Mouse (Mus musculus): Measurements from ENCODE around the gene 1700025C18Rik. TPM values are rescaled to one million over a fixed set of nuclear protein-coding genes. Genes with fewer than 3 reads are reported as not detected.

The 1700025C18Rik gene
- total and polyA plus RNA-seq, 3 experiments = not detected

GRCm38 (mm10) chr2:165089470-165089869 lies 1.1 kb downstream of the 1700025C18Rik start:
- Histone ChIP-seq H3K9ac (ENCODE audit: low read depth, low read length) (no peak overlapping the region), H3K79me2 (replicated peaks; ENCODE audit: control insufficient read depth, insufficient read depth, low read length) (no peaks in the 10 kb centered on the region), H3K27me3 (ENCODE audit: control insufficient read depth, insufficient read depth, low read length) (peaks cover 4% of the 10 kb centered on the region; the same call in 1 of the 2 replicates), H3K4me3 (no peak overlapping the region), H3K27ac (no peak overlapping the region), H3K4me1 (ENCODE audit: control insufficient read depth, insufficient read depth, low read length) (no peaks in the 10 kb centered on the region), H3K36me3 (ENCODE audit: control insufficient read depth, insufficient read depth, low read length) (no peaks in the 10 kb centered on the region)
- intact Hi-C loops (cut with DNase I) = no loop called here
- WGBS = 16% methylated on average over 14 of the region's 14 CpGs
- TF ChIP-seq CTCF (IDR thresholded peaks at IDR 0.05) (no peak), POLR2A (IDR thresholded peaks at IDR 0.05; ENCODE audit: insufficient read depth, low read depth, low read length) (no peak), EP300 (IDR thresholded peaks at IDR 0.05; ENCODE audit: insufficient read depth, low read depth, low read length) (no peak)
- no peak for DNase-seq

- WGBS = 80% methylated on average over 4 of the region's 4 CpGs
- Histone ChIP-seq H3K4me3 (no peak overlapping the region), H3K79me2 (replicated peaks; ENCODE audit: control insufficient read depth, insufficient read depth, low read length) (no peaks in the 10 kb centered on the region), H3K27me3 (ENCODE audit: control insufficient read depth, insufficient read depth, low read length) (peaks cover 4% of the 10 kb centered on the region; the same call in 1 of the 2 replicates), H3K9ac (ENCODE audit: low read depth, low read length) (no peak overlapping the region), H3K36me3 (ENCODE audit: control insufficient read depth, insufficient read depth, low read length) (no peaks in the 10 kb centered on the region), H3K27ac (no peak overlapping the region), H3K4me1 (ENCODE audit: control insufficient read depth, insufficient read depth, low read length) (no peaks in the 10 kb centered on the region)
- DNase-seq = no peak
- TF ChIP-seq EP300 (IDR thresholded peaks at IDR 0.05; ENCODE audit: insufficient read depth, low read depth, low read length) (no peak), CTCF (IDR thresholded peaks at IDR 0.05) (no peak), POLR2A (IDR thresholded peaks at IDR 0.05; ENCODE audit: insufficient read depth, low read depth, low read length) (no peak)
- intact Hi-C loops (cut with DNase I) = no loop called here
Measured at GRCm38 (mm10) chr2:165086634-165087033, 3.9 kb downstream of the 1700025C18Rik start.

DNA sequence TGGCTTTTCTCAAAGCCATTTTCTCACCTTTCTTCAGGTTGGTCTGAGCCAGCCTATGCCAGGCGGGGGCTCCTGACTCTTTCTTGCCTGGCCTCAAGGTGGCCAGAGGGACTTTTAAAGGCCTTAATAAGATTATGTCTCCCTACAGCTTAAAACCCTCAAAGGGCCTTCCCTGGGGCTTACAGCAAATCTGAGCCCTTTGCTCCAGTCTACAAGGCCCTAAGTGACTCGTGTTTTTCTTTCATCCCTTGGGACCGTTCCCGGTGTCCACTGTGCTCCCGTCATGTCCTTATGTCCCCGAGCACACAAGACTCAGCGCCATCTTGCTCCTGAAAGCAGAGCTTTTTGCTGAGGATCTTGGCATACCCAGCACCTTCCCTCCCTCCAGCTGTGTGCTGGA lies 9.3 kb downstream of the 1700025C18Rik start:
- Histone ChIP-seq H3K4me3 (no peak overlapping the region), H3K9ac (ENCODE audit: low read depth, low read length) (no peak overlapping the region), H3K4me1 (ENCODE audit: control insufficient read depth, insufficient read depth, low read length) (no peaks in the 10 kb centered on the region), H3K27ac (no peak overlapping the region), H3K27me3 (ENCODE audit: control insufficient read depth, insufficient read depth, low read length) (peaks cover 5% of the 10 kb centered on the region), H3K79me2 (replicated peaks; ENCODE audit: control insufficient read depth, insufficient read depth, low read length) (no peaks in the 10 kb centered on the region), H3K36me3 (ENCODE audit: control insufficient read depth, insufficient read depth, low read length) (no peaks in the 10 kb centered on the region)
- intact Hi-C loops (cut with DNase I) = no loop called here
- no peak for TF ChIP-seq POLR2A (IDR thresholded peaks at IDR 0.05; ENCODE audit: insufficient read depth, low read depth, low read length)
- TF ChIP-seq EP300 (IDR thresholded peaks at IDR 0.05; ENCODE audit: insufficient read depth, low read depth, low read length) = no peak
- no peak for TF ChIP-seq CTCF (IDR thresholded peaks at IDR 0.05)
- no peak for DNase-seq
- WGBS = 14% methylated on average over 7 of the region's 7 CpGs

DNA sequence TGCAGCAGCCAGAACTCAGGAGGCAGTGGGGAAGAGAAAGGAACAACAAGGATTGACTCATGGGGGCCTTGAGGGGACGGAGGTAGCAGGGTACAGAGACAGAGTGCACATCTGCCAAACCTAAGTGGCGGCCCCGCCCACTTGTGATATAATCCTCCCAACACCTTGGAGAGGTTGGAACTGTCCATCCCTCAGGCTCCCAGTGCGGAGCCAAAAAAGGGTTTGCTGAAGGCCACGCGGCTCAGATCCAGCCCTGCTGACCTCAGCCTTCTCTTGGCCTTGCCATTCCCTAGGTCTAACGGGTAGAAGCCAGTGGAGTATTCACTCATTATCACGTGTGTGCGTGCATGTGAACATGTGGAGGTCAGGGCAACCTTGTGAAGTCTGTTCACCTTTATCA lies 9.9 kb downstream of the 1700025C18Rik start:
- Histone ChIP-seq H3K4me3 (no peak overlapping the region), H3K27ac (no peak overlapping the region), H3K4me1 (ENCODE audit: control insufficient read depth, insufficient read depth, low read length) (no peaks in the 10 kb centered on the region), H3K27me3 (ENCODE audit: control insufficient read depth, insufficient read depth, low read length) (peaks cover 5% of the 10 kb centered on the region), H3K79me2 (replicated peaks; ENCODE audit: control insufficient read depth, insufficient read depth, low read length) (no peaks in the 10 kb centered on the region), H3K36me3 (ENCODE audit: control insufficient read depth, insufficient read depth, low read length) (no peaks in the 10 kb centered on the region), H3K9ac (ENCODE audit: low read depth, low read length) (no peak overlapping the region)
- no peak for DNase-seq
- TF ChIP-seq POLR2A (IDR thresholded peaks at IDR 0.05; ENCODE audit: insufficient read depth, low read depth, low read length) (no peak), CTCF (IDR thresholded peaks at IDR 0.05) (no peak), EP300 (IDR thresholded peaks at IDR 0.05; ENCODE audit: insufficient read depth, low read depth, low read length) (no peak)
- intact Hi-C loops (cut with DNase I) = no loop called here
- WGBS = 19% methylated on average over 9 of the region's 9 CpGs

GRCm38 (mm10) chr2:165078605-165079004 lies 11.9 kb downstream of the 1700025C18Rik start:
- H3K4me1 ChIP-seq (ENCODE audit: control insufficient read depth, insufficient read depth, low read length) = no peaks in the 10 kb centered on the region; the same call in 1 of the 2 replicates
- WGBS = 19% methylated on average over 10 of the region's 10 CpGs
- no peaks in the 10 kb centered on the region for H3K79me2 ChIP-seq (replicated peaks; ENCODE audit: control insufficient read depth, insufficient read depth, low read length)
- no peaks in the 10 kb centered on the region for H3K36me3 ChIP-seq (ENCODE audit: control insufficient read depth, insufficient read depth, low read length)
- no peak for TF ChIP-seq EP300 (IDR thresholded peaks at IDR 0.05; ENCODE audit: insufficient read depth, low read depth, low read length)
- TF ChIP-seq POLR2A (IDR thresholded peaks at IDR 0.05; ENCODE audit: insufficient read depth, low read depth, low read length) = no peak
- peak; percentile 35 for TF ChIP-seq CTCF (IDR thresholded peaks at IDR 0.05)
- H3K4me3 ChIP-seq = no peak overlapping the region
- H3K27ac ChIP-seq = no peak overlapping the region
- H3K9ac ChIP-seq (ENCODE audit: low read depth, low read length) = no peak overlapping the region
- peaks cover 5% of the 10 kb centered on the region for H3K27me3 ChIP-seq (ENCODE audit: control insufficient read depth, insufficient read depth, low read length)
- no peak for DNase-seq
- intact Hi-C loops (cut with DNase I) = loop anchor here (2.0 kb wide), 1 partner anchor 156 kb away; the partner anchor contains the start of gene Cdh22

DNA sequence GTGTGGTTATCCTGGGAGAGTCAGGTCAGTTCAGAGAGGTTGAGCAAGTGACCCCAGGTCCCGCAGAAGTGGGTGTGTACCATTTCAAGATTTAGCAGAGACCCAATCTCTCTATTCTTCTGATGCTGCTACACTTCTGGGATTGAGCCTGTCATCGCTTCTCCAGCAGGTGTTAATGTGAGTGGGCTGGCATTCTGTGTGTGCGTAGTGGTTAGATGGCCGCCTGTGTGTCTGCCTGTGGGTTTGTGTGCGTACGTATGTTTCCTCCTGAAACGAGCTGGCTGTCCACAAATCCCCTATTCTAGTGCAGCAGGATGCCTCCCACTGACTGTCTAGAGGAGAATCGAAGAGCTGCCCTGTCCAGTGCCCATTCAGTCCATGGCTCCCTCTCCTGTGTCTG lies 12.5 kb downstream of the 1700025C18Rik start:
- TF ChIP-seq CTCF (IDR thresholded peaks at IDR 0.05) = no peak
- TF ChIP-seq EP300 (IDR thresholded peaks at IDR 0.05; ENCODE audit: insufficient read depth, low read depth, low read length) = no peak
- TF ChIP-seq POLR2A (IDR thresholded peaks at IDR 0.05; ENCODE audit: insufficient read depth, low read depth, low read length) = no peak
- Histone ChIP-seq H3K4me1 (ENCODE audit: control insufficient read depth, insufficient read depth, low read length) (no peaks in the 10 kb centered on the region; the same call in 1 of the 2 replicates), H3K27me3 (ENCODE audit: control insufficient read depth, insufficient read depth, low read length) (peaks cover 5% of the 10 kb centered on the region), H3K27ac (no peak overlapping the region), H3K4me3 (no peak overlapping the region), H3K79me2 (replicated peaks; ENCODE audit: control insufficient read depth, insufficient read depth, low read length) (no peaks in the 10 kb centered on the region), H3K9ac (ENCODE audit: low read depth, low read length) (no peak overlapping the region), H3K36me3 (ENCODE audit: control insufficient read depth, insufficient read depth, low read length) (no peaks in the 10 kb centered on the region)
- DNase-seq = no peak
- intact Hi-C loops (cut with DNase I) = loop anchor here (2.0 kb wide), 1 partner anchor 157 kb away; the partner anchor contains the start of gene Cdh22
- 59% methylated on average over 8 of the region's 8 CpGs for WGBS
